Mouse (Mus musculus): ENCODE results near the gene Gsta3. TPM values are rescaled to one million over a fixed set of nuclear protein-coding genes. Genes with fewer than 3 reads are reported as not detected.
"Not testable (repeated sequence)": the region's sequence is repeated elsewhere in the genome, so short reads cannot be mapped to it uniquely, and the experiment has no call there.

Gene Gsta3
- polyA plus RNA-seq, 1 experiment from 2014 or later, result 143 TPM

DNA sequence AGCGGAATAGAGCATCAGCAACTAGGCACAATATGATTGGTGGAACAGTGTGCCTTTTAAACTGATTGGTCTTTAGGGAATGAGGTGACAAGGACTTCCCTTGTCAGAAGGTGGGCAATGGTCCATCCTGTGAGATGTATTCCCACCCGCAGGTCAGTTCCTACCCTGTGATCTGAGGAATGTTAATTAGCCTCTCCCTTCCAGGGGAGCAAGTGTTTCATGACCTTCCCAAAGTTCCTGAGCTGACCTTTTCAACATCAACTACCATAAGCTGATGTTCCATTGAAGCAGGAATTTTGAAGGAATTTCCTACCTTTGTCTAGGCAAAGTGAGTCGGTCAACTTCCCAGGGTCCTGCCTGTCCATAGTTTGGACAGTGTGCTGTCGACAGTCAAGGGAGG, 13.5 kb downstream of the Gsta3 start:
- Histone ChIP-seq H3K4me3 (ENCODE audit: low read depth, low read length) (no peak overlapping the region), H3K36me3 (replicated peaks; ENCODE audit: insufficient read depth, low read length) (no peaks in the 10 kb centered on the region; the same call in 1 of the 2 replicates), H3K4me1 (ENCODE audit: insufficient read depth) (no peaks in the 10 kb centered on the region; the same call in 1 of the 2 replicates), H3K9me3 (ENCODE audit: low read length) (no peaks in the 10 kb centered on the region), H3K27ac (ENCODE audit: low read depth) (no peak overlapping the region), H3K9ac (replicated peaks) (no peak overlapping the region), H3K4me2 (ENCODE audit: low read depth, low read length) (no peak overlapping the region), H3K27me3 (ENCODE audit: insufficient read depth, low read length) (no peaks in the 10 kb centered on the region)
- TF ChIP-seq CTCF (IDR thresholded peaks at IDR 0.05; ENCODE audit: low read depth) (no peak), EP300 (IDR thresholded peaks at IDR 0.05; ENCODE audit: low read depth) (no peak)
- DNase-seq (no peak), ATAC-seq (no peak)
- WGBS (ENCODE audit: insufficient replicate concordance), result 68% methylated on average over 4 of the region's 4 CpGs

- WGBS (ENCODE audit: insufficient replicate concordance), result 84% methylated on average over 7 of the region's 7 CpGs
- Histone ChIP-seq H3K4me2 (ENCODE audit: low read depth, low read length) (no peak overlapping the region), H3K9me3 (ENCODE audit: low read length) (no peaks in the 10 kb centered on the region), H3K27me3 (ENCODE audit: insufficient read depth, low read length) (no peaks in the 10 kb centered on the region), H3K4me1 (ENCODE audit: insufficient read depth) (no peaks in the 10 kb centered on the region; the same call in 1 of the 2 replicates), H3K4me3 (ENCODE audit: low read depth, low read length) (no peak overlapping the region), H3K36me3 (replicated peaks; ENCODE audit: insufficient read depth, low read length) (peaks cover 10% of the 10 kb centered on the region), H3K27ac (ENCODE audit: low read depth) (no peak overlapping the region), H3K9ac (replicated peaks) (no peak overlapping the region)
- ATAC-seq (no peak), DNase-seq (no peak)
- no peak for TF ChIP-seq CTCF (IDR thresholded peaks at IDR 0.05; ENCODE audit: low read depth)
- no peak for TF ChIP-seq EP300 (IDR thresholded peaks at IDR 0.05; ENCODE audit: low read depth)
Measured at GRCm38 (mm10) chr1:21255625-21256345, 15.4 kb downstream of the Gsta3 start.

- DNase-seq, result no peak
- no peak for TF ChIP-seq CTCF (IDR thresholded peaks at IDR 0.05; ENCODE audit: low read depth)
- no peak for TF ChIP-seq EP300 (IDR thresholded peaks at IDR 0.05; ENCODE audit: low read depth)
- WGBS (ENCODE audit: insufficient replicate concordance), result 62% methylated on average over 3 of the region's 3 CpGs
- no peaks in the 10 kb centered on the region for H3K9me3 ChIP-seq (ENCODE audit: low read length)
- H3K9ac ChIP-seq (replicated peaks), result no peak overlapping the region
- no peak overlapping the region for H3K4me3 ChIP-seq (ENCODE audit: low read depth, low read length)
- no peaks in the 10 kb centered on the region for H3K27me3 ChIP-seq (ENCODE audit: insufficient read depth, low read length)
- H3K27ac ChIP-seq (ENCODE audit: low read depth), result no peak overlapping the region
- H3K4me1 ChIP-seq (ENCODE audit: insufficient read depth), result no peaks in the 10 kb centered on the region; the same call in 1 of the 2 replicates
- H3K4me2 ChIP-seq (ENCODE audit: low read depth, low read length), result no peak overlapping the region
- no peak for ATAC-seq
- peaks cover 10% of the 10 kb centered on the region for H3K36me3 ChIP-seq (replicated peaks; ENCODE audit: insufficient read depth, low read length)
Measured at GRCm38 (mm10) chr1:21256391-21256790, 16.0 kb downstream of the Gsta3 start.

- H3K27me3 ChIP-seq (ENCODE audit: insufficient read depth, low read length), result no peaks in the 10 kb centered on the region
- peaks cover 10% of the 10 kb centered on the region for H3K36me3 ChIP-seq (replicated peaks; ENCODE audit: insufficient read depth, low read length)
- TF ChIP-seq CTCF (IDR thresholded peaks at IDR 0.05; ENCODE audit: low read depth) (no peak), EP300 (IDR thresholded peaks at IDR 0.05; ENCODE audit: low read depth) (no peak)
- no peaks in the 10 kb centered on the region for H3K9me3 ChIP-seq (ENCODE audit: low read length)
- DNase-seq (no peak), ATAC-seq (no peak)
- 66% methylated on average over 5 of the region's 5 CpGs for WGBS (ENCODE audit: insufficient replicate concordance)
- no peak overlapping the region for H3K4me3 ChIP-seq (ENCODE audit: low read depth, low read length)
- H3K9ac ChIP-seq (replicated peaks), result no peak overlapping the region
- no peaks in the 10 kb centered on the region; the same call in 1 of the 2 replicates for H3K4me1 ChIP-seq (ENCODE audit: insufficient read depth)
- H3K27ac ChIP-seq (ENCODE audit: low read depth), result no peak overlapping the region
- H3K4me2 ChIP-seq (ENCODE audit: low read depth, low read length), result no peak overlapping the region
Measured at GRCm38 (mm10) chr1:21256871-21257270, 16.5 kb downstream of the Gsta3 start.

DNA sequence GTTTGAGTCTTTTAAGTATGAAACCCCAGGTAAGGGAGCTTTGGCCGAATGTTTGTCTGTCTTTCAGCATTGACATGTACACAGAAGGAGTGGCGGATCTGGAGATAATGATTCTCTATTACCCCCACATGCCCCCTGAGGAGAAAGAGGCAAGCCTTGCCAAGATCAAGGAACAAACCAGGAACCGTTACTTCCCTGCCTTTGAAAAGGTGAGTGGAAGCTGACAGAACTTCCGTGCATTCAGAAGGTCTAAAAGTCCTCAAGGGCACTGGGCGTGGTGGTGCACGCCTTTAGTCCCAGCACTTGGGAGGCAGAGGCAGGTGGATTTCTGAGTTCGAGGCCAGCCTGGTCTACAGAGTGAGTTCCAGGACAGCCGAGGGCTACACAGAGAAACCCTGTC, 19.6 kb downstream of the Gsta3 start:
- not testable (repeated sequence) for H3K27ac ChIP-seq (ENCODE audit: low read depth); H3K4me3 ChIP-seq (ENCODE audit: low read depth, low read length); H3K9me3 ChIP-seq (ENCODE audit: low read length); H3K4me1 ChIP-seq (ENCODE audit: insufficient read depth); DNase-seq; H3K27me3 ChIP-seq (ENCODE audit: insufficient read depth, low read length); H3K9ac ChIP-seq (replicated peaks); H3K4me2 ChIP-seq (ENCODE audit: low read depth, low read length); ATAC-seq
- 70% methylated on average over 8 of the region's 8 CpGs for WGBS (ENCODE audit: insufficient replicate concordance)
- peaks cover 10% of the 10 kb centered on the region for H3K36me3 ChIP-seq (replicated peaks; ENCODE audit: insufficient read depth, low read length)

GRCm38 (mm10) chr1:21262401-21262800, 22.0 kb downstream of the Gsta3 start:
- no peak overlapping the region for H3K27ac ChIP-seq (ENCODE audit: low read depth)

More at GRCm38 (mm10) chr1:21262401-21262800, 22.0 kb downstream of the Gsta3 start:
- Histone ChIP-seq H3K4me3 (ENCODE audit: low read depth, low read length) (no peak overlapping the region), H3K27me3 (ENCODE audit: insufficient read depth, low read length) (no peaks in the 10 kb centered on the region), H3K4me2 (ENCODE audit: low read depth, low read length) (no peak overlapping the region), H3K4me1 (ENCODE audit: insufficient read depth) (no peaks in the 10 kb centered on the region), H3K9me3 (ENCODE audit: low read length) (no peaks in the 10 kb centered on the region), H3K36me3 (replicated peaks; ENCODE audit: insufficient read depth, low read length) (peaks cover 10% of the 10 kb centered on the region), H3K9ac (replicated peaks) (no peak overlapping the region)
- TF ChIP-seq CTCF (IDR thresholded peaks at IDR 0.05; ENCODE audit: low read depth), result no peak
- DNase-seq (no peak), ATAC-seq (no peak)
- WGBS (ENCODE audit: insufficient replicate concordance), result 74% methylated on average over 5 of the region's 5 CpGs

All from liver, postnatal 0 days (tissue).